In the genomic region with DNA sequence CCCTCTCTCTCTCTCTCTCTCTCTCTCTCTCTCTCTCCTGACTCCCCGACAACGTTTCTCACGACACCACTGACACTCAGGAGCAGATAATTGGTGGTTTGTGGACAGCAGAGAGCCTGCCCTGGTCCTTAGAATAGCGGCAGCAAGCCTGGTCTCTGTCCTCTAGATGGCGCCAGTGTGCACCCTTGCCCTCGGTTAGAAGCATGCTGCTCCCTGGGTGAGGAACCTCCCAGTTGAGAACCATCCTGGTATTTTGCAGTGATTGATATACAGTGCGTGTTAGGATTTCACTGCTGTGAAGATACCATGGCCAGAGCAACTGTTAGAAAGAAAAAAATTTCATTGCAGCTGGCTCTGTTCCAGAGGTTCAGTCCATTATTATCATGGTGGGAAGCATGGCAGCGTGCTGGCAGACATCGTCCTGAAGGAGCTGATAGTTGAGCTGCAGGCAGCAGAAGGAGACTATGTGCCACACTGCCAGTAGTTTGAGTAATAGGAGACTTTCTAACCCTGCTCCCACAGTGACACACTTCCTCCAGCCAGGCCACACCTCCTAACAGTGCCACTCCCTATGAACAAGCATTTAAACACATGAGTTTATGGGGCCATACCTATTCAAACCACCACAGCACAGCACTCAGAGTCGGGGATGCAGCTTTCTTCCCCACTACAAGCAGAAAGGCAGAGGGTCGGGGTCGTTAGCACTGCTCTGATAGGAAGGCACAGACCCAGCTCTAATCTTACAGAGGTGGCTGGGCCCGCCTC, we compare ENCODE assay signal across 8 mouse cellular contexts.
DNase-seq lines count a peak whose midpoint lies in the region; ATAC-seq lines count a peak whose summit lies in the region.

No protein-coding gene starts in this region.

- no peaks in the 10 kb centered on the region for H3K4me1 ChIP-seq in hindbrain, embryonic 11.5 days (replicated peaks; ENCODE audit: control insufficient read depth, insufficient read depth, low read length)

- H3K9me3 ChIP-seq in hindbrain, embryonic 11.5 days (ENCODE audit: control insufficient read depth, low read length): no peaks in the 10 kb centered on the region

- no peaks in the 10 kb centered on the region for H3K36me3 ChIP-seq in hindbrain, embryonic 11.5 days (ENCODE audit: control insufficient read depth, insufficient read depth, low read length)

- no peak overlapping the region for H3K4me3 ChIP-seq in hindbrain, embryonic 11.5 days (ENCODE audit: low read depth, low read length)

- WGBS in hindbrain, embryonic 11.5 days: 42% methylated on average over 13 of the region's 13 CpGs

- ATAC-seq in frontal cortex, adult (ENCODE audit: low TSS enrichment): peak; percentile 77; the same call in 1 of the 2 replicates
- ATAC-seq in hindbrain, embryonic 11.5 days (ENCODE audit: low FRiP score): peak; percentile 75; the same call in 1 of the 2 replicates

- H3K9ac ChIP-seq in hindbrain, embryonic 11.5 days (ENCODE audit: low read depth, low read length): no peak overlapping the region

- H3K4me2 ChIP-seq in hindbrain, embryonic 11.5 days (replicated peaks; ENCODE audit: low read depth, low read length): no peak overlapping the region

- H3K27me3 ChIP-seq in hindbrain, embryonic 11.5 days (ENCODE audit: control insufficient read depth, insufficient read depth, low read length): no peaks in the 10 kb centered on the region

- no peak overlapping the region for H3K27ac ChIP-seq in hindbrain, embryonic 11.5 days (ENCODE audit: low read depth, low read length)

- DNase-seq in R1 (ENCODE audit: low read depth, low spot score): peak; percentile 87
- peak; percentile 75 for DNase-seq in cerebellum, adult 9-10 months
- DNase-seq in hindbrain, embryonic 11.5 days (ENCODE audit: low spot score): peak; percentile 84
- DNase-seq in layer of hippocampus, postnatal 14 days (ENCODE audit: low spot score in 2 of 2): peak; percentile 52 to 67
- DNase-seq in lung, postnatal 25 days (ENCODE audit: low spot score): peak; percentile 69
- peak; percentile 67 for DNase-seq in ovary, postnatal 36 days (ENCODE audit: low spot score)
- peak; percentile 72 for DNase-seq in thymus, postnatal 14 days
